Mouse (Mus musculus) natural killer cell, adult 2 months (primary cell): Measurements from ENCODE around the gene Inpp4b.

Source experiments
- DNase-seq, 2 experiments: peaks; one replicate each; pipeline ENCODE4 v3.0.0; 2022; ENCODE audit warnings: low spot score in 2 of 2

Gene Inpp4b

DNA sequence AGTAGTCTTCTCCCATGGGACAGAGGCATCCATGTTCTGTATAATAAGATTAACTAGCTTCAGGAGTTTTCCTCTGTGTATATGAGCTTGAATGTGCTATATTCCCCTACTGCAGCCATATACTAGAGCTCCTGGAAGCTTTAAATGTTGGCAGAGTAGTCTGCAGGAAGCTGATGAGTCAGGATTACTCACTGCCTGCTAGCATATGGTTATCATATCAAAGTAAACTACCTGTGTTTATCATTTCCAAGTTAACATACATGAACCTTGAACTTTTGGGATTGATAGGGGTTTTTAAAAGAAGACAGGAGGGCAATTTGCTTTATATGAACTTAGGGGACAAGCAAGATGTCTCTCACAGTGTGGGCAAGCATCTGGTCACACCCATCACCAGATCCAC lies 498.2 kb downstream of the Inpp4b start:
- no peak for DNase-seq

DNA sequence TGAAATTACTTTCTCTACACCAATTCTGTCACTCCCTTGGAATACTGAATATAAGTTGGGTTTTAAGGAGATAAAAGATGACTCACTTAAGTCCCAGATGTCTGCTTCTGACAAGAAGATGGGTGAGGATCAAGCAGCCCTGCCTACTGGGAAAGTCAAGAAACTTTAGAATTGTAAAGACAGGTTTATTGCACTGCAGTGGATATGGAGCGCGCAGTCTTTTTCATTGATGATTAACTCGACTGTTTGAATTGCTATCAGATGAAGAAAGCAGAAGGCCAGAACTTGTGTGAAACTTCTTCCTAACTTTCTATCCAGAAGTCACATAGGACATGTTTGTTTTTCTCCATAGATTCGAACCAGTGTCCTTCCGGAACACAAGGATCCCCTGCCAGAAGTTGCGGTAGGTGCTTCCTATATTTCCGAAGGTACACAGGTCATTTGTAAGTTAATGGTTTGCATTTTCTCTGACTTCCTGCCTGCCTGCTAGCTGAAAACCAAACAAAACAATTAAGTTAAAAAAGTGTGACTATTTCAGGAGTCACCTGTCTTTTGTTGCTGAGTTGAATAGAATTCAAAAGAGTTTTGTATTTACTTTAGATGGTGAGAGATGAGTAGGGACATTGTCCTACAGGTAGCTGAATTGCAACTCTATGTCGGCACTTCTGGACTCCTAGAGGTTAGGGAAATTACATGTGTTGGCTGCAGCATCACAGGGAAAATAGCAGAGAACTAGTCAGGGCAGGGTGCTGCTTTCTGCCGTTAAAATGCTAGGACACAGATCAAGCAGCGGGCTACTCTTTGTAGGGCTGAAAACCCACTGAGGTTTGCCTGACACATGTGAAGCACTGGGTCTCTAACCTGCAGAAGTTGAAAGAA lies 502.0 kb downstream of the Inpp4b start:
- DNase-seq = no peak

DNA sequence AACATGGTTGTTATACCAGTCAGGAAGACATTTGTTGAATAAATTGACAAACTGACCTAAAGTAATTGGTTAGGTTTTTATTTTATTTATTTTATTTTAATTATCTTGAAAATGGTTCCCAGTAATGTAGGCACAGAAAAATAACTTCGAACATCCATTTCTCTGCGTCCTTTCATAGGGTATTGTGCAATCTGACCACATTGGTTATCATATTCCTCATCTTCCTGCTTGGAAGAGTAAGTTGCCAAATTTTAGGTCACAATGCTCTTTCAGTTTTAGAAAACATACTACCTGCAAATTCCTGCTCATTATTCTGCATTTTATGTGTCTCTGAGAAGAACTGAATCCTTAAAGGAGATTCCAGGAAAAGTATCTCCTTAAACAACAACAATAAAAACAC lies 505.6 kb downstream of the Inpp4b start:
- no peak for DNase-seq

DNA sequence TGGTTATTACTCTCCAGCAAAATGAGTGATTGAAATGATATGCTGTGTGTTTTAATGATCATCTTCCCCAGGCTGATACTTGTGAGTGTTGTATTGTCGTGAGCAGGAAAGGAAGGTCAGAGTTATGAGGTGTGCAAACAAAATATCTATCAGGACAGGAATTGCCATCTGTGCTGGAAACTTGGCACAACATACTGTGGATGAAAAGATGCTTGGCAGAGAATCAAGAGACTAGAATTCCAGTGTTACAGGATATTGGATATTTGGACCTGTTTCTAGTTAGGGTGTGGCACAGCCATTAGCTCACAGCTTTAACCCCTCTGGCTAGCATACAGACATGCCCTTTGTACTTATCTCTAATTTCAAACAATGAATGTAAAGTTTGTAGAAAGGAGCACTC lies 507.6 kb downstream of the Inpp4b start:
- no peak for DNase-seq

DNA sequence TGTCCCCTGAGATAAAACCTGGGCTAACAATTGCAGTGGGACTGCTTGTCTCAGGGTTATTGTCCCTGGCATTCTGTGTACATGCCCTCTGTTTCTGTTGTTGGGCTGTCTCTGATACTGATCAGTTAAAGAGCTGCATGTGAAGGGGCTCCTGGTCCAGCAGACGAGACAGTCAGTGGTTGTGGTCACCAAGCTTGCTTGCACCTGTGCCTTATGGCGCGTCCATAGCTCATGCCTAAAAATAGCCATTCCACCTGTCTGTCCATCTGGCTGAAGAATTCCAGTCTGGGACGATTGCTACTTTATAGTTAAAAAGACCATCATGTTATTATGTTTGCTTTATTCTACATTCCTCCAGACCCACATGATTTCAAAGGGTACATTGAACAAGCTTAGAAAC lies 510.8 kb downstream of the Inpp4b start:
- no peak for DNase-seq

DNA sequence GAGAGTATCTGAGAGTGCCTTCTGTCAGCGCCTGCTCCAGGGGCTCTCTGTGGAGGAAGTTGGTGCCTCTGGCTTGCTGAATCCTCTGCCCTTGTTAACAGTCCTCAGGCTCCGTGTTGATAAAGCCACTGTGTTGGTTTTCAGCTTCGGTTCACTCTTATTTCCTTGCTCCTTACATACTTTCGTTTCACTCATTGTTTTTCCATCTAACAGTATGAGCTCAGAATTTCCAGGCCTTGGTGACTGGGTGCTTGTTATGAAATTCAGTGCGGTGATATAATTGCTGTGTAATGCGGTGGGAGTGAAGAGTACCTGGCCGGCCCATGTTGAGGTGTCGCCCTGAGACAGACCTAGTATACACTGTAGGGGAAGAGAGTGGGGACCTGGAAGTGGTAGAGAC lies 512.2 kb downstream of the Inpp4b start:
- DNase-seq = no peak

DNA sequence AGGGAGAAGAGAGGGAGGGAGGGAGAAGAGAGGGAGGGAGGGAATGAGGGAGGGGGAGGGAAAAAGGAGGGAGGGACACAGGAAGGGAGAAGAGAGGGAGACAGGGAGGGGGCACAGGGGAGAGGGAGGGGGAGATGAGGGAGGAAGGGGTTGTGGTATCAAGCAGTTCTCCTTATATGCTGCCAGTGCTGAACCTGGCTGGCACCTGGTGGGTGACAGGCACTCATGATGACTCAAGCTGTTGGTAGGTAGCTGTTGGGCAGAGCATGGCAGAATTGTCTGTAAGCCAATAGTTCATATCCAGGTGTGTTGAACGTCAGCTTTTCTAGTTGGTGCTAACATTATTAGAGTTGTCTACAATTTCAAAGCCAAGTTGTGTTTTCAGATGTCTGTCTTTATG lies 512.7 kb downstream of the Inpp4b start:
- no peak for DNase-seq

DNA sequence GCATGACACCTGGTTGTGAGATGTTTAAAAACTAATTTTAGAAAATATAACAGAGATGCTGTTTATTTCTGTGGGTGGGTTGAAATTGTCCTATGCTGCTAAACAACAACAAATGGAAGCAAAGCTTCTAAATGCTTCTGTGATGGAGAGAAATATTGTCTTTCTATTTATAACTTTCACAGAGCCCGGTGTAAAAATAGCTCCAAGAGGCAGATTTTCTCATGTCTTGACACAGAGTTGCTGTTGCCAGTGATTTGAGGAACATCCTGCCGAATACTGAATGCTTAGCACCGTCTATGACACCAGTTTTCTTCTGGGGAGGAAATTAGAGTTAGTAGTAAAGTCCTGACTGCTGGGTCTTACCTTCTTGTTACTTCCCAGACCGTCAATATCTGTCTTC lies 513.8 kb downstream of the Inpp4b start:
- DNase-seq = no peak

GRCm38 (mm10) chr8:81856608-81857007 lies 514.3 kb downstream of the Inpp4b start:
- DNase-seq = no peak

DNA sequence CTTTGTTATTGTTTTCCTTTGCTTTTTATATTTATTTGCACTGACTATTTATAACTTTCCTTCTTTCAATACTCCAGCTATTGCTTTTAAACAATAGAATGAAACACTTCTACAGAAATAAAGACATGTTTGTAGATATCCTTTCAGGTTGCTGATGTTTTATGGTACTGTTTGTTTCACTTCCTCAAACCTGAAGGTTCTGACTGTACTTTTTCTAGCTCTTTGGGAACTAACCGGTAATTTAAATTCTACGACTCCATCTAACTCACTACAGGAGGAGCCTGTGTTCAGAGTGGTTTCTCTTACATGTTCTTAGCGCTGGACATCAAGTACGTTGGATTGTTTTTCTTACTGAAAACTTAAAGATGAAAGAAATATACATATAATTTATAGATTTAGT lies 516.0 kb downstream of the Inpp4b start:
- no peak for DNase-seq

DNA sequence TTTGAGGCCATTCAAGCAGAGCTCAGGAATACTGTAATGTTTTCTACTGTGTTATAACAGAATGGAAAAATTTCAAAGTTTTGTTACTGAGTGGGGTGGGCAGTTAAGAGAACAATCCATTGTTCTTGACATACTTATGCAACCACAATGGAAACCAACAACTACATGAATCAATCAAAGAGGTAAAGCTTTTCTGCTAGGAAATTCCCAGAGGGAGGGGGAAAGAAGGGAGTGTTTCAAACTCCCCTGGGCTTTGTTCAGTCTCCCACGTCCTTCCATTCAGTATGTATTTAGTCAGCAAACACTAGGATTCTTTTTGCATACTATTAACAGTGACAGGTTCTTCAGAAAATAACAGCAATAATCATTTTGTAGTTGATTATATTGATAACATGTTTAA lies 517.4 kb downstream of the Inpp4b start:
- DNase-seq = no peak

- no peak for DNase-seq
Observed at GRCm38 (mm10) chr8:81861311-81861710, 519.0 kb downstream of the Inpp4b start.

DNA sequence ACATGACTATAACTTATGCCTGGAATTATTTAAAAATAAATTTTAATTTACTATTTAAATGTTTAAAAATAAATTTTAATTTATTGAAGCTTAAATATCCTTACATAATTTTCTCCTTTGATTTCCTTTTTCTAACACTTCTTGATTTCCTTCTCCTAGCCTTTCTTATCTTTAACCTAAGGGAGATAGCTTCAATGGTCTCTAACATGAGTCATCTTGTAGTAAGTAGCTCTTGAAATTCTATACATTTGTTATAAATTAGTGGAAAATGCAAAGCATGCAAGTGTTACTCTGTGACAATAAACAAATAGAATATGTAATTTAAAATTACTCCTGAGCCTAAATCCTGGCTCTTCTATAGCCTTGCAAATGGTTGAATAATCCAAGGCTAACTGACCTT lies 520.4 kb downstream of the Inpp4b start:
- DNase-seq = no peak

- DNase-seq = no peak
Observed at GRCm38 (mm10) chr8:81864318-81864717, 522.0 kb downstream of the Inpp4b start.

- DNase-seq = no peak
Observed at GRCm38 (mm10) chr8:81865664-81866063, 523.3 kb downstream of the Inpp4b start.

DNA sequence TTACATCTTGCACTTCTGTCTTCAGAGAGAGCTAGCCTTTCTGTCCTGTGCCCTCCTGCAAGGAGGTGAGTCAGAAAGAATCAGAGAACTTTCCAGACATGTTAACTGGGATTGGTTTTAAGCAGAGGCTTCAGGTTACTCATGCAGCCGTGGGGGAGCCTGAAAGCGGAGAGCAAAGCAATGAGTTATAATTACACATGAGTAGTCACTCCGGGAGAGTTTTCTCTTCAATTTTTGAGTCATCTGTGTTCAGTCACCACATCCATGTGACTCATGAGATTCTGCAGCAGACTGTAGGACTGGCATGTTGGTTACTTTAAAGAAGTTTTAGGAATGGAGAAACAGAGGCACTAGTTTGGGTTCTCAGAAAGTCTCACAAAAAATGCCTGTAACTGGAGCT lies 524.7 kb downstream of the Inpp4b start:
- no peak for DNase-seq

DNA sequence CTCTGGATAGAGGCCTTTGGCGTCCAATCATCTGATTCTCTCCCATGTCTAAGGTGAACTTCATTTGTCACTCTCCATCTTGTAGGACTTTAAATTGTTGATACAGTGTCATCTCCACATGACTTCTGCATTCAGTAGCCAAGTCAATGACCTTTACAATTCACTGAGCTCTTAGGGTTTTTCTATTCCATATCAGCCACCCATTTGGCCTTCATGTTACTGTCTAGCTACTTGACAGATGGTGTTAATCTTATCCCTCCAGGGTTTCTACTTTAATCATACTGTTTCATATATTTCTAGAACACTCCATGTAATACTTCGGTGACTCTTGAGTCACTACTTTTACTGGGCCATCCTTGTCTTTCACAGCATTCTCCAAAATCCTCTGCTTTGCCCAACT lies 528.1 kb downstream of the Inpp4b start:
- no peak for DNase-seq

GRCm38 (mm10) chr8:81880071-81880470 lies 537.7 kb downstream of the Inpp4b start:
- no peak for DNase-seq

GRCm38 (mm10) chr8:81884195-81884594 lies 541.8 kb downstream of the Inpp4b start:
- no peak for DNase-seq

GRCm38 (mm10) chr8:81888843-81889242 lies 546.5 kb downstream of the Inpp4b start:
- no peak for DNase-seq

GRCm38 (mm10) chr8:81893292-81893691 lies 550.9 kb downstream of the Inpp4b start:
- no peak for DNase-seq

- no peak for DNase-seq
Observed at GRCm38 (mm10) chr8:81946812-81947211, 604.5 kb downstream of the Inpp4b start.

DNA sequence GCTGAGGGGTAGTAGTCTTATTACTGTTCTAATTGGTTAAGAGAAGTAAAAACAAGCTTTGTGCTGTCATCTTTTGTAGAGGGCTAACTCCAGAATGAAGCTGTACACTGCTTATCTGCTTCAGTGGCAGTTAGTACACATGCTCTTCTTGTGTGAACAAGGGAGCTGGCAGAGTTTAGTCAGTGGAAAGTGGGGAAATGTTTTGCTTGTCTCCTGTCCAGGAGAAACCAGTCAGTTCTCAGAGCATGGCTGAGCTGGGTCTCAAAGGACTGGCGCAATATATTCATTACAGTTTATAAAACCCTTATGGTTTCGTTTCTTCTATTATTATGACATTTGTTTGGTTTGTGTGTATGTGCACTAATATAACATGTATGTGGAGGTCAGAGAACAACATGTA lies 610.7 kb downstream of the Inpp4b start:
- DNase-seq = no peak

- no peak for DNase-seq
Observed at GRCm38 (mm10) chr8:81985128-81985665, 642.8 kb downstream of the Inpp4b start.
